Mouse (Mus musculus): ENCODE data around the gene Myom3.

DNA sequence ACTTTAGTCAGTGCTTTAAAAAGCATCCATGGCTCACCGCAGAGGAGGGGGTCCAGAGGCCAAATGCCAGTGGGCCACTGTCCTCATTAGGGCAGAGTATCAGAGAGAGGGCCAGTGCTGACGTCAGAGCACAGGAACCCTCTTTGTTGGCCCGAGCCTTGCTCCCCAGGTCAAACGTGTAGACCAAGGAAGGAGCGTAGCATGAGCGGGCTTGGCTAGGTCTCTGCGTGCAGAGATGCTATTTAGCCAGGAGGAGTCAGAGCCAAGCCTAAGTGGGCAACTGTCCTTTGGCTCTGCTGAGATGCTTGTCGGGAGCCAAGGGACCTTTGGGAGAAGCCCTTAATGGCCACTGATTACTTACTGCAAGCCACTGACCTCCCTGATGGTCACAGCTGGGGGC lies 1.5 kb downstream of the Myom3 start:
- TF ChIP-seq CTCF (IDR thresholded peaks at IDR 0.05; ENCODE audit: low read depth, low read length) = no peak
- no peak for TF ChIP-seq POLR2A (IDR thresholded peaks at IDR 0.05; ENCODE audit: borderline replicate concordance, low read depth, low read length)

Measured in bone marrow macrophage, adult 2 months (primary cell).